Mouse (Mus musculus): ENCODE measurements around the gene Il11ra1. TPM values are rescaled to one million over a fixed set of nuclear protein-coding genes. Genes with fewer than 3 reads are reported as not detected.
"Not testable (repeated sequence)": the region's sequence is repeated elsewhere in the genome, so short reads cannot be mapped to it uniquely, and the experiment has no call there.

Gene Il11ra1
- 10 to 100 TPM; 74.2 to 87.4 TPM for total RNA-seq (2021)

DNA sequence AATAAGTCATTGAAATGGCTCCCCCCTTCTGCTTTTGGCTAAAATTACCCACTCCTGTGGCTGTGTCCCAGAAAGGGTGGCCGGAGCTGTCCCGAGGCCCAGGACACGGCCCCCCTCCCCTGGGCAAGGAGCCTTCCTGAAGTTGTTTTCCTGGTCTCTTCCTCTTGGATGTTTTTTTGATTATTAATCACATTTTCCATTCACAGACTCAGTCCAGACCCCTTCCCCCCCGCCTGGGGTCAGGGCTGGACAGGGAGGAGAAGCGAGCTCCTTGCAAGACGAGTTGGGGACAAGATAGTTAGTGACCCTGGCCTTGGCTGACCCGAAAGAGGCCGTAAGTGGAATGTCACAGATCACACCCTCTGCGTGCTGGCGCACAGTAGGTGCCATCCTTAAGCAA, at the start of gene Il11ra1:
TSS of gene Il11ra1 (plus strand) at position 207 of the 400 bp plus-strand sequence.
- DNase-seq (ENCODE audit: low spot score); intact Hi-C loops (cut with DNase I): not testable (repeated sequence)

- DNase-seq (ENCODE audit: low spot score) = no peak
- intact Hi-C loops (cut with DNase I) = loop anchor here (2.0 kb wide), 4 partner anchors 38 to 184 kb away; no protein-coding TSS in a partner anchor
Observed at GRCm38 (mm10) chr4:41653296-41653695, 46.5 kb upstream of the Il11ra1 start.

DNA sequence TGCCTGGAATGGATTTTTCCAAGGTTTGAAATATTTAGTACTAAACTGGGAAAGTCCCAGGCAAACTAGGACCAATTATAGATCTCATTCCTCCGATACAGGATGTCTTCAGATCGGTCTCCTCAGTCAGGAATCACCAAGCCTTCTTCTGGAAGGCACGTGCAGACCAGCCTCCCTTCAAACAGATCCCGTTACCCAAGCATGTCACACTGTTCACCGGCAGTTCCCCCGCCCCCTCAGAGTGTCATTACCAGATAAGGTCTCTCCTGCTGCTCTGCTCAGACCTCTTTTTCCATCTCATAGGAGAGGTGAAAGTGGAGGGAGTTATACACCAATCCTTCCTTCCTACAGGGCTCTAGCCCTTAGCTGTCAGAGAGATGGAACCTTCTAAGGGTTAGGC, 46.1 kb upstream of the Il11ra1 start:
- DNase-seq (ENCODE audit: low spot score) = no peak
- intact Hi-C loops (cut with DNase I) = loop anchor here (2.0 kb wide), 5 partner anchors 39 to 185 kb away; no protein-coding TSS in a partner anchor

DNA sequence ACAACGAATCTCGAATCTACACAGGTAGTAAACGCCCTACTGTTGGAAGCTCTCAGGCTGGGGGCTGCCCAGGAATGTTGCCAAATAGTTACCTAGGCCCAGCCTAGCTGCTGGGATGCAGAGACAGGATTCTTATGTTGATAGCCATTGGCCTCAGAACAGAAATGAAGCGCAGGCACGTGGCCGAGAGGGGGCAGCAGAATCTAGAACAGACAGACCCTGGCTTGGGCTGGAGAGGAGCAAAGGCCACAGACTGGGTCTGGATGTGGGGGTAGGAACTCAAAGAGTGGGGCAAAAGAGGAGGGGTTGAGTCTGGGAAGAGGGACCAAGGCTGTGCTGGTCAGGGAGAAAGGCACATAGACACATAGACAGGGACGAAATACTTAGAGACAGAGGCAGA, 45.6 kb upstream of the Il11ra1 start:
- intact Hi-C loops (cut with DNase I) = loop anchor here (2.0 kb wide), 1 partner anchor 53 kb away; no protein-coding TSS in a partner anchor
- DNase-seq (ENCODE audit: low spot score) = no peak

DNA sequence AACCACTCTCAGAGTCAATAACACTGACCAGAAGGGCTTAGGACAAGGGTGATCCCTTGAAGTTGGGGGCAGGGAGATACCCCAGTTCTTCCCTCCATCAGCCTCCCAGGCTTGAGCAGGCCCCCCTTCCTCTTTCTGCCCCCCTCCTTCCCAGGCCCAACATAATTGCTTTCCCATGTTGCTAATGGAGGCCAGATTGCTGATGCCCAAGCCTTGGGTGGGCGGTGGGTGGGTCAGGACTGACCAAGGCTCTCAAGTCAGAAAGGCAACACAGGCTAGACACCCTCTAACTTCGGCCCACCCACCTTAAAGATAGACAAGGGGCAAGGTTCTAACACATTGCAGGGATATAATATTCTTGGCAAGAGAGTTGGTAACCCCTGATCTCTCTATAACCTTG, 44.3 kb upstream of the Il11ra1 start:
- intact Hi-C loops (cut with DNase I) = loop anchor here (2.0 kb wide), 1 partner anchor 51 kb away; no protein-coding TSS in a partner anchor
- DNase-seq (ENCODE audit: low spot score) = no peak

- no peak for DNase-seq (ENCODE audit: low spot score)
- intact Hi-C loops (cut with DNase I) = loop anchor here (2.0 kb wide), 1 partner anchor 38 kb away; the partner anchor contains the start of gene Cntfr
Observed at GRCm38 (mm10) chr4:41658566-41659384, 41.0 kb upstream of the Il11ra1 start.

GRCm38 (mm10) chr4:41659556-41659955, 40.2 kb upstream of the Il11ra1 start:
- DNase-seq (ENCODE audit: low spot score) = no peak
- intact Hi-C loops (cut with DNase I) = loop anchor here (2.0 kb wide), 1 partner anchor 37 kb away; the partner anchor contains the start of gene Cntfr

DNA sequence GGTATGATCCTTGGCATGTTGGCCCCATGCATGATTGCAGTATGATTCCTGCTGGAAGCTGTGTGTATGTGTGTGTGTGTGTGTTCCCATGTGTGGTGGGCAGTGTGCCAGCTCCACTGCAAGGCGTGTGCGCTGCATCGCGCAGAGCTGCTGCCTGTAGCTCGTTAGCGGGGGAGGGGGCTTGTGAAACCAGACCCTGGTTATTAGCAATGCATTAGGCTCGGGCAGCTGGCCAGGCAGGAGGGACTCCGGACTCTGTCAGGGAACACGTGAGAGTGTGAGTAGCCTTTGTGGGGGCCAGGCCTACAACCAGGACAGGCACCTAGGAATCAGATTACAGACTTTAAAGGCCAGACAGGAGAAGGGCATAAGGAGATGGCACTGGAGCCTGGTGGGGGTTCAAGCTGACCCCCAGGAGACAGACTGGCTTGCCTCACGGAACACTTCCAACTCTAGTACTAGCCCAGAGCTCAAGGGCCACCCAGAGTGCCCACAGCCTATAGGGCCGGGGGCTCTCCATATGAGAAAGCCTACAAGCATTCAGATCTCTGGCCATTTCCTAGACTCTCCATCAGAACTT, 38.8 kb upstream of the Il11ra1 start:
- intact Hi-C loops (cut with DNase I) = no loop called here
- DNase-seq (ENCODE audit: low spot score) = no peak

DNA sequence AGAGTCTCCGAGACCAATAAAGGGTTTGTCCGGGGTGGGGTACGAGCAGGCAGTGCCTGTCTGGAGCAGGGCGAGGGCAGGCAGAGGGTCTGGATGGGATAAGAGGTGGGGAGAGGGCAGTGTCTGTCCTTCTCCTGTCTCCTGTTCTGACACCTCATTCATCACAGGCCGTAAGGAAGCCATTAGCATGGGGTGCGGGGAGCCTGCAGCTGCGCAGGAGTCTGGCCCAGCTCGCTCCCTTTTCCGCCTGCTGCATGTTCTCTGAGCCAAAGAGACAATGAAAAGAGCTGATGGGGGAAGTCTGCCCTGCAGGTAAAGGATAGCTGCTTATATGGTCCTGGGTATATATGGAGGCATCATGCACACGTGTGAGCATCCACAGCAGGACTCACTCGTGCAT, 37.1 kb upstream of the Il11ra1 start:
- intact Hi-C loops (cut with DNase I) = no loop called here
- no peak for DNase-seq (ENCODE audit: low spot score)

DNA sequence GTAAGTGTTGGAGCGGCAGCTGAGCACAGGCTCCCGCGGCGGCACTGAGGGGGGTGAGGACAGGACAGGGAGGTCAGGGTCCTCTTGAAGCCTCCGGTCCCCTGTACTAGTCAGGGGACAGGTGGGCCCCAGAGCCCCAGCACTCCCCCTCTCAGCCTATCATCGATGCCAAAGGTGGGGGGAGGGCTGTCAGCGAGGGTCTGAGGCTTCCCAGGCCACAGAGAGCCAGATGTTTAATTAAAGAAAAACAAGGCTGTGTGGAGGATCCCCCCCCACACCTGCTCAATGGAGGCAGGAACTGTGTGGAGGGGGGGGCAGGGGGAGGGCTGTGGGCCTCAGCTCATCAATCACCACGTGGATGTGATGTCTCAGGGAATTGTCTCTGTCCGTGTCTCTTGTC, 36.2 kb upstream of the Il11ra1 start:
- intact Hi-C loops (cut with DNase I) = no loop called here

GRCm38 (mm10) chr4:41664533-41664932, 35.3 kb upstream of the Il11ra1 start:
- DNase-seq (ENCODE audit: low spot score) = no peak
- intact Hi-C loops (cut with DNase I) = no loop called here

More for the DNA sequence above, 36.2 kb upstream of the Il11ra1 start:
- DNase-seq (ENCODE audit: low spot score) = no peak

DNA sequence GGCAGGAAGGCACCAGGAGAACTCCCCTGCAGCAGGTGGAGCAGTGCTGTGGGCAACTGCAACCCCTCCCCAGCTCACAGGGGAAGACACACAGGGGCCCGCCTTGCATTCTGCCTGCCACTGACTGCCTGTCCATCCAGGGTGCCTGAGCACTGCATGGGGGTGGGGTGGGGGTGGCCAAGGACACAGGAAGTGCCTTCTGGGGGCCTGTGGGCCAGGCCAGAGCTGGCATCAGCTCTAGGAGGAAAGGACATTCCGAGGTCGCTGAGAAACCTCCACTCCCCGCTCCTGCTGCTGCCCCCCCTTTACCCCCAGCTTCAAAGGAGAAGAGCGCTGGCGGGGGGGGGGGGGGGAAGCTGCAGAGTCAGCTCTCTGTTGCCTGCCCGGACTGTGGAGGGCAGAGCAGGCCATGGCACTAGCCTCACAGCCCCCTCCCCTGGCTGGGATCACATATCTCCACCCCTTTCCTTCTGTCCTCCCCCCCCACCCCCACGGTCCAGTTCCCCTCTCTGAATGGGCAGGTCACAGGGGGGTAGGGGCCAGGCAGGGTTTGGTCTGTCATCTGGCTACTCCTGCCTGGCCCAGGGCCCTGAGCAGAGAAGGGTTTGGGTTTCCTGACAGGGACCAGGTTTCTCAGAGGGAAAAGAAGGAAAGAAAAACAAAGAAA, 34.6 kb upstream of the Il11ra1 start:
- DNase-seq (ENCODE audit: low spot score) = no peak
- intact Hi-C loops (cut with DNase I) = no loop called here

GRCm38 (mm10) chr4:41666646-41667045, 33.1 kb upstream of the Il11ra1 start:
- intact Hi-C loops (cut with DNase I) = no loop called here
- no peak for DNase-seq (ENCODE audit: low spot score)

DNA sequence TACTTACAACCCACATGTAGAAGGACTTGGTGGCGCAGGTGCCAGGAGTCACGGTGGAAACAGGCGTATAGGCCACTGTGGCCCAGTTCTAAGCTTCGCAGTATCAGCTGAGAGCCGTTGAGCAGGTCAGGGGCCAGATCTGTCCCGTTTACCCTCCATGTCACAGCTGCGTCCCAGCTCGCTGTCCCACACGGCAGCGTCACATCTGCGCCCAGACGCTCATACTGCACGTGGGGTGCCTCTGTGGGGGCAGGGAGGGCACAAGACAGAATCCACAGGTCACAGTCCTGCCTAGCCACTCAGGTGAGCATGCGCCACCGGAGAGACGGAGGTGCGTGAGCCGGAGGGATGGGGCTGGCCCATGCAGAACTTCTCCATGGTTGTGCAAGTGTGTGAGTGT, 29.0 kb upstream of the Il11ra1 start:
- intact Hi-C loops (cut with DNase I) = no loop called here
- no peak for DNase-seq (ENCODE audit: low spot score)

GRCm38 (mm10) chr4:41671500-41671899, 28.3 kb upstream of the Il11ra1 start:
- intact Hi-C loops (cut with DNase I) = no loop called here
- no peak for DNase-seq (ENCODE audit: low spot score)

DNA sequence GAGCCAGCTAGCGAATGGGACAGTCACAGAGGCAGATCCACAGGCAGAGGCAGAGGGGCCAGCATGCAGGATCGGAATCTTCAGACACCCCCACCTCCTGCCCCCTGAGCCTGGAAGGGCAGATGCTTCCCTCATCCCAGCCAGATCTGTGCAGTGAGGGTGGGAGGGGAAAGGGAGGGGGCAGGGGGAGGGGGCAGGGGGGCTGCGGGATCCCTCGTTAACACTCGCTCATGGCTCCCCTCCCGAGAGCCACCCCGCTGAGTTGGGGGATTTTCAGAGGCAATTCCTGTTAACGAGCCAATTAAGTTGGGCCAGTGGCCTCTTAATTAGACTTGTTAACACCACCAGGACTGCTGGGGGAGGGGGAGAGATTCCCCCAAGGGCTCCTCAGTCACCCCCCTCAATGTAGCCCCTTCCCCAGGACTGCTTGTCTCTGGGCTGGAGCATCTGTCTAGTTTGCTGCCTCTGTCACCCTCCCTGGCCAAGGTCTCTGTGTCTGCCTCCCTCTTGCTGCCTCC, 27.8 kb upstream of the Il11ra1 start:
- DNase-seq (ENCODE audit: low spot score) = no peak

GRCm38 (mm10) chr4:41672522-41672963, 27.2 kb upstream of the Il11ra1 start:
- intact Hi-C loops (cut with DNase I) = no loop called here
- DNase-seq (ENCODE audit: low spot score) = no peak

More for the DNA sequence above, 27.8 kb upstream of the Il11ra1 start:
- intact Hi-C loops (cut with DNase I) = no loop called here

GRCm38 (mm10) chr4:41673186-41673585, 26.6 kb upstream of the Il11ra1 start:
- DNase-seq (ENCODE audit: low spot score) = no peak
- intact Hi-C loops (cut with DNase I) = no loop called here

DNA sequence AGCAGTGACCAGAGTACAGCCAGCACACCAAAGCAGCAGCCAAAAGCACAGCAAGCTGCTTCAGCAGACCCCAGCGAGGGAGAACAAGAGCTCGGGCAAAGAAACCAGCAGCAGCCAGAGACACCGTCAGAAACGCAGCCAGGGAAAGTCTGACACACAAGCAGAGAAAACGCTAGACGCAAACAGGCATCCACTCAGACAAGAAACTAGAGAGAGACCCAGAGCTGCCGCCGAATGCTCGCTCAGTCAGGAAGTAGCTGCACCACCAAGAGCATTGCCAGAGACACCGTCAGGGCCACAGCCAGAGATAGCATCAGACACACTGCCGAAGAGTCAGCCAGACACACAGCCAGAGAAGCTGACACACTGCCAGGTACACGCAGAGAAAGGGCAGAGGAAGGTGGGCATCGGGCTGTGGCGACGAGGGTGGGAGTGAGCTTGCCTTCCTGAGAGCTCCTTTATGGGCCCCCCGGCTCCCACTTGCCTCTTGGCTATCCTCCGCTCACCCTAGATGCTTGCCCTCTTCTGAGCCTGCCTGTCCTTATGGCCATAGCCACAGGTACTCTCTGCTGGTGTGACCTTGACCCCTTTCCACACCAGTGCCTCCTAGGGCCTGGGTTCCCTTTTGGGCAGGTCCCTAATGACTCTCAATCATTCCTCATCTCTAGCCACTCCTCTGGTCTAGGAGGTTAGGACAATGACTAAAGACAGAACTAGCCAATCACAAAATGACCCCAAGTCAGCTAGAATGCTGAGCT, 23.4 kb upstream of the Il11ra1 start:
- DNase-seq (ENCODE audit: low spot score) = no peak
- intact Hi-C loops (cut with DNase I) = no loop called here
